Mouse (Mus musculus): ENCODE results near the gene Nmrk2.

GRCm38 (mm10) chr10:81174617-81175344 is 27.1 kb downstream of the Nmrk2 start:
- TF ChIP-seq GATA1 (IDR thresholded peaks at IDR 0.05; ENCODE audit: low read length) (no peak), TAL1 (IDR thresholded peaks at IDR 0.05; ENCODE audit: low read length) (no peak)
